Mouse (Mus musculus) megakaryocyte, embryonic 14.5 days (primary cell): ENCODE measurements at regions not wholly inside any gene's neighbourhood (a gene's known extent, or its start where the extent isn't known, plus 50 kb on each side); places are given as distances from the start of the nearest gene placed in this dataset.

Experiments
- H3K27me3 ChIP-seq: replicated peaks from 2 replicates; pipeline ENCODE3; 2012; ENCODE audit warnings: inconsistent platforms
- H3K36me3 ChIP-seq: replicated peaks from 2 replicates; pipeline ENCODE3; 2012; ENCODE audit warnings: low read length, inconsistent platforms, mixed read lengths
- H3K4me1 ChIP-seq: 2 replicates; pipeline ENCODE4 v1.6.1; 2012; ENCODE audit warnings: inconsistent platforms
- H3K4me3 ChIP-seq: replicated peaks from 2 replicates; pipeline ENCODE3; 2012; ENCODE audit warnings: moderate library complexity, mild to moderate bottlenecking, inconsistent platforms
- H3K9me3 ChIP-seq: 2 replicates; pipeline ENCODE4 v1.6.1; 2012; ENCODE audit warnings: inconsistent platforms
- FLI1 ChIP-seq: IDR thresholded peaks from 2 replicates; pipeline ENCODE4 v1.6.1; 2012; ENCODE audit warnings: low read length, inconsistent platforms, mixed read lengths
- GATA1 ChIP-seq: IDR thresholded peaks from 3 replicates; pipeline ENCODE4 v1.6.1; 2012; ENCODE audit warnings: mixed read lengths, low read length, inconsistent platforms, borderline replicate concordance

DNA sequence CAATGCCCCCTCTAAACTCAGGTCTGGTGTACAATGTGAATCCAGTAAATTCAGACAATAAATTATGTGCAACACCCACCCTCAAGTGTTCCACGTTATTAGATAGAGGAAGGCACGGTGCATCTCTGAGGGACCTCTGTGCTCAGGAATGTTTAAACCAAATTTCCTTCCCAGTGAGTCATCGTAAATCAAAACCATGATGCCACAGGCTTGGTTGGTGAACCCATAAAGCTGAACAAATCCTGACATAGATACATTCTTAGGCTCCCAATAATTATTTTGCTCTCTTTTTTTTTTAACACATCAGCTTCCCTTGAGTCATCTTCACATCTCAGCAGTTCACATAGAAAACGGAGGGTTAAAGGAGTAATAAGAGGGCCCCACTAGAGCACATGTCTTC lies 173.6 kb upstream of the Zpld1 start:
- no peaks in the 10 kb centered on the region for H3K4me1 ChIP-seq
- TF ChIP-seq GATA1 (no peak), FLI1 (no peak)
- H3K36me3 ChIP-seq = no peaks in the 10 kb centered on the region

GRCm38 (mm10) chr16:55470721-55471120 lies 172.9 kb upstream of the Zpld1 start:
- Histone ChIP-seq H3K4me3 (no peak overlapping the region), H3K4me1 (no peaks in the 10 kb centered on the region), H3K9me3 (no peaks in the 10 kb centered on the region), H3K36me3 (no peaks in the 10 kb centered on the region), H3K27me3 (no peaks in the 10 kb centered on the region)
- no peak for TF ChIP-seq GATA1
- no peak for TF ChIP-seq FLI1

More for the DNA sequence above, 173.6 kb upstream of the Zpld1 start:
- Histone ChIP-seq H3K9me3 (no peaks in the 10 kb centered on the region), H3K4me3 (no peak overlapping the region), H3K27me3 (no peaks in the 10 kb centered on the region)

DNA sequence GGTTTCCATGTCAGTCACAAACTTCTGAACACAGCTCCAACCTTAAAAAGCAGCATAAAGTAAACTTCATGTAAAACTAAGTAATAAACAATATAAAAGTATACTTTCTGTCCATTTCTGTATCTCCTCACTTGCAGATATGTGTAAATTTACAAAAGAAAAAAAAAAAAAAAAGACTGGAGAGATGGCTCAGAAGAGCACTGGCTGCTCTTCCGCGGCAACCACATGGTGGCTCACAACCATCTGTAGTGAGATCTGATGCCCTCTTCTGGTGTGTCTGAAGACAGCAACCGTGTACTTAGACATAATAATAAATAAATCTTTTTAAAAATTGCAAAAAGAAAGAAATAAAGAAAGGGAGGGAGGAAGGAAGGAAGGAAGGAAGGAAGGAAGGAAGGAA lies 171.9 kb upstream of the Zpld1 start:
- TF ChIP-seq GATA1 (no peak), FLI1 (no peak)
- Histone ChIP-seq H3K27me3 (no peaks in the 10 kb centered on the region), H3K4me3 (no peak overlapping the region), H3K4me1 (no peaks in the 10 kb centered on the region), H3K9me3 (no peaks in the 10 kb centered on the region), H3K36me3 (no peaks in the 10 kb centered on the region)

GRCm38 (mm10) chr16:55468833-55469458 lies 171.2 kb upstream of the Zpld1 start:
- no peak for TF ChIP-seq GATA1
- TF ChIP-seq FLI1 = no peak
- Histone ChIP-seq H3K4me3 (no peak overlapping the region), H3K4me1 (no peaks in the 10 kb centered on the region), H3K9me3 (no peaks in the 10 kb centered on the region), H3K36me3 (no peaks in the 10 kb centered on the region), H3K27me3 (no peaks in the 10 kb centered on the region)

GRCm38 (mm10) chr16:55460519-55460918 lies 162.7 kb upstream of the Zpld1 start:
- H3K4me3 ChIP-seq = no peak overlapping the region
- H3K36me3 ChIP-seq = no peaks in the 10 kb centered on the region
- no peaks in the 10 kb centered on the region for H3K27me3 ChIP-seq
- H3K4me1 ChIP-seq = no peaks in the 10 kb centered on the region
- TF ChIP-seq FLI1 = no peak
- TF ChIP-seq GATA1 = no peak
- no peaks in the 10 kb centered on the region for H3K9me3 ChIP-seq

GRCm38 (mm10) chr16:55447581-55447980 lies 149.8 kb upstream of the Zpld1 start:
- Histone ChIP-seq H3K9me3 (no peaks in the 10 kb centered on the region), H3K36me3 (no peaks in the 10 kb centered on the region), H3K4me3 (no peak overlapping the region), H3K4me1 (no peaks in the 10 kb centered on the region), H3K27me3 (no peaks in the 10 kb centered on the region)
- TF ChIP-seq FLI1 (no peak), GATA1 (no peak)

DNA sequence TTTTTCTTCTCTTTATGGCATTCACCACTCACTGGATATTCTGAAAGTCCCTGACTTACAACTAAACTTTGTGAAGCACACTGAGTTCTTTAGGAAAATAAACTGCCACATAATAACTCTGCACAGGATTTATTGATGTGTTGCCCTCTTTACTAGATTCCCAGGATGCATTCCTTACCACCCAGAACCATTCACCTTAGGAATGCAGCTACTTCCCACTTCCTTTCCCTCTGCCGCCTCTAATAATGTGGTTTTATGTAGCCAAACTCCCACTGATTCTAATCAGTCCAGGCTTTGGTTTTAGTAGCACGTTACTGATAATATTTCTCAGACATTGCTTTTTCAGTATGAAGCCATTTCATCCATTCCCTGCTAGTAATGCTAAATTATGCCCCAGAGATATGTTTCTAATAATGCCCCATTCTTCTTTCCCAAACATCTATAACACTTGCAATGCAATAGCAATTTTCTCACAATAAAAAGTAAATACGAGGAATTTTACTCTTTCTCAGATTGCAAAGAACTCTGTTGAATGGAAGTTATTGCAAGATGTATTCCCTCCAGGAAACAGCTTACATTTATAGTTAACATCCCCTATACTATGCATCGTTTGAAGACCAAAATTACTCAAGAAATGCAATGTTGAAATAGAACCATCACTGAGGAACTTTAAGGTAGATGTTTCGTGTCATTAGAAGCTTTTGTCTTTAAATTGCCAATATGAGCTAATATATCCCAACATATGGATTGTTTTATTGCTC lies 145.2 kb upstream of the Zpld1 start:
- TF ChIP-seq GATA1 (no peak), FLI1 (no peak)
- H3K4me3 ChIP-seq = no peak overlapping the region

GRCm38 (mm10) chr16:55435139-55435968 lies 137.6 kb upstream of the Zpld1 start:
- TF ChIP-seq FLI1 (no peak), GATA1 (no peak)
- no peaks in the 10 kb centered on the region for H3K4me1 ChIP-seq
- no peaks in the 10 kb centered on the region for H3K27me3 ChIP-seq
- H3K4me3 ChIP-seq = no peak overlapping the region
- H3K9me3 ChIP-seq = 0 out of 2 replicates have a peak, but pooled peaks cover 3% of the 10 kb centered on the region
- H3K36me3 ChIP-seq = no peaks in the 10 kb centered on the region

More for the DNA sequence above, 145.2 kb upstream of the Zpld1 start:
- no peaks in the 10 kb centered on the region for H3K36me3 ChIP-seq
- no peaks in the 10 kb centered on the region for H3K4me1 ChIP-seq
- H3K9me3 ChIP-seq = no peaks in the 10 kb centered on the region
- H3K27me3 ChIP-seq = no peaks in the 10 kb centered on the region

GRCm38 (mm10) chr16:55421569-55422342 lies 124.0 kb upstream of the Zpld1 start:
- TF ChIP-seq GATA1 (no peak), FLI1 (no peak)
- H3K27me3 ChIP-seq = no peaks in the 10 kb centered on the region
- no peaks in the 10 kb centered on the region for H3K36me3 ChIP-seq
- no peaks in the 10 kb centered on the region for H3K9me3 ChIP-seq
- no peaks in the 10 kb centered on the region for H3K4me1 ChIP-seq
- H3K4me3 ChIP-seq = no peak overlapping the region
